Mouse (Mus musculus) lung, embryonic 16.5 days (tissue): Measurements from ENCODE around the gene Ddn. TPM values are rescaled to one million over a fixed set of nuclear protein-coding genes. Genes with fewer than 3 reads are reported as not detected.

ENCODE experiments used
- ATAC-seq: fragments of 200-750 bp; cut with Nextera tagmentation; 2 replicates; pipeline ENCODE4 v1.8.0; 2017; ENCODE audit warnings: low read depth, mild to moderate bottlenecking, moderate library complexity
- H3K27ac ChIP-seq: fragments of 300-500 bp; sonication (generic); 2 replicates; pipeline ENCODE4 v1.5.1; 2014; ENCODE audit warnings: mild to moderate bottlenecking, control low read depth, low read length
- H3K27me3 ChIP-seq: fragments of 300-500 bp; sonication (generic); 2 replicates; pipeline ENCODE4 v1.6.1; 2014; ENCODE audit warnings: low read depth, low read length, mixed read lengths; ENCODE audit not compliant: control insufficient read depth, insufficient read depth
- H3K36me3 ChIP-seq: fragments of 300-500 bp; sonication (generic); 2 replicates; pipeline ENCODE4 v1.6.1; 2014; ENCODE audit warnings: low read length; ENCODE audit not compliant: control insufficient read depth, insufficient read depth
- H3K4me1 ChIP-seq: fragments of 300-500 bp; sonication (generic); replicated peaks from 2 replicates; pipeline ENCODE4 v1.6.1; 2014; ENCODE audit warnings: low read length, mixed read lengths; ENCODE audit not compliant: control insufficient read depth, insufficient read depth
- H3K4me2 ChIP-seq: fragments of 300-500 bp; sonication (generic); 2 replicates; pipeline ENCODE4 v1.6.1; 2014; ENCODE audit warnings: low read depth, low read length, control low read depth
- H3K4me3 ChIP-seq: fragments of 300-500 bp; sonication (generic); 2 replicates; pipeline ENCODE4 v1.5.1; 2014; ENCODE audit warnings: mild to moderate bottlenecking, low read length, control low read depth
- H3K9ac ChIP-seq: fragments of 300-500 bp; sonication (generic); 2 replicates; pipeline ENCODE4 v1.6.1; 2014; ENCODE audit warnings: low read length, control low read depth
- H3K9me3 ChIP-seq: fragments of 300-500 bp; sonication (generic); 2 replicates; pipeline ENCODE4 v1.6.1; 2016; ENCODE audit warnings: low read length; ENCODE audit not compliant: control insufficient read depth
- WGBS: fragments of 180-500 bp; shearing (Covaris S2); extraction: QIAGEN DNeasy Blood & Tissue Kit; methylation state at CpG from one replicate; pipeline ENCODE4 v1.1.7; 2014; 5-methylcytosine and 5-hydroxymethylcytosine counted together
- polyA plus RNA-seq: library from polyadenylated mRNA; unstranded; fragments of >200 nt; fragmentation: Nextera tagmentation; extraction: Ambion mirVana; gene quantifications from 2 replicates; pipeline ENCODE4 v1.2.1, GENCODE M21; 2015

Gene Ddn
- polyA plus RNA-seq, 1 experiment from 2014 or later: not detected

DNA sequence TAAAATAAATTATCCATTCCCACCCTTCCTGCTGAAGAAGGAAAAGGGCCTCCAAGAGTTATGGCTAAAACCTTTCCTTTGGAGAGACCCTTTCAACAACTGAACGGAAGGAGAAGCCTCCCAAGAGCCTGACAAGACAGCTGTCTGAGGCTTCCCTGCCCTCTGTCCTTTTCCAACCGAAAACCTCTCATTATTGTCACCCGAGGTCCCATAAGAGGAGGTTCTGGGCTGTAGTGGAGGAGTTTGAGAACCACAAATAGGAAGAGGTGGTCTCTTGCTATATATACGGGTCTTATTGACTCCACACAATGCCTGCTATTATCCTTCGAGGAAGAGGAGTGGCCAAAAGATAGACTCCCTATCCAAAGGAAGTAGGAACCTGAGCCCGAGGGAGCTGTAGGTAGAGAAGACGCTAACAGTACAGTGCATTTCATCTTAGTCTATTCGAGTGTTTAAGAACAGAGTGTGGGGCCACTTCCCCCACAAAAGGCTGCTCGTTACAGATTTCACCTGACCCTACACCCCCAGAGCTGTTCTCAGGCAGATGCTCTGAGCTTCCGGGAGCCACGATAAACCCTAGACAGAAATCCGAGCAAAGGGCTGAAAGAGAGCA is 37.4 kb downstream of the Ddn start:
- H3K4me2 ChIP-seq: peak overlapping the region; percentile 75
- peaks cover 57% of the 10 kb centered on the region for H3K27me3 ChIP-seq
- H3K4me1 ChIP-seq: peaks cover 18% of the 10 kb centered on the region
- WGBS: 7% methylated on average over 12 of the region's 12 CpGs
- no peak for ATAC-seq
- H3K27ac ChIP-seq: no peak overlapping the region
- H3K36me3 ChIP-seq: no peaks in the 10 kb centered on the region
- no peaks in the 10 kb centered on the region for H3K9me3 ChIP-seq
- peak overlapping the region; percentile 46 for H3K4me3 ChIP-seq
- H3K9ac ChIP-seq: no peak overlapping the region; the same call in 1 of the 2 replicates

DNA sequence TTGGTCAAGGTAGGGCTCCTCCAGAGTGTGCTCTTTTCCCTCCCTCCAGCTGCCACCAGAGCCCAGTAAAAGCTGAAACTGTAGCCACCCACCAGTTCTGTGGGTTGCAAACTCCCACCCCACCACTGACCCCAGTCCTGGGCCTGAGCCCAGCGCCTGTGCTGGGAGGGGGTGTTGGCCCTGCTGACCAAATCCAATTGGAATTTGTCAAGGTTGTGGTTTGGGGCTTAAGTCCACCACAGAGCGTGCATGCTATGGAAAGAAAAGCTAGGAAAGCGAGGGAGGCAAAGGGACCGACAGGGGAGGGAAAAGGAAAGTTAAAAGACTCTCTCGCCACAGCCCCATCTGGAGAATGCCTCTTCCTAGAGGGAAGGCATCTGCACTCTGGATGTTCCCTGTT is 41.0 kb downstream of the Ddn start:
- Histone ChIP-seq H3K4me3 (no peak overlapping the region), H3K36me3 (no peaks in the 10 kb centered on the region), H3K9ac (no peak overlapping the region), H3K4me2 (no peak overlapping the region), H3K4me1 (peaks cover 15% of the 10 kb centered on the region), H3K27me3 (peaks cover 28% of the 10 kb centered on the region), H3K27ac (no peak overlapping the region), H3K9me3 (no peaks in the 10 kb centered on the region)
- WGBS: 28% methylated on average over 5 of the region's 5 CpGs
- no peak for ATAC-seq

DNA sequence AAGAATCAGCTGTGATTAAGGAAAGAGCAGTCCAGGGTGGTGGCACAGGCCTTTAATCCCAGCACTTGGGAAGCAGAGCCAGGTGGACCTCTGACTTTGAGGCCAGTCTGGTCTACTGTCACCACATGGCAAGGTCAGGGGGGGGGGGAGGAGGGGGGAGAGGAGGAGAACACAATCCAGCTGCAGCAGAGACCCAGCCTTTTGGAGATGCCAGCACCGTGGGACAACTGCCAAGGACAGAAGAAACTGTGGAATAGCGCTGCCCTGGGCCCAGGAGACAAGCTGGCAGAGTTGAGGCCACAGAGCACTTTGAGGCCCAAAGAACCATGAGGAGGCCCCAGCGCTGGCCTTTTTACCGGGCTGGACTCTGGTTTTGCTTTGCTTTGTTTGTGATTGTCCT is 43.4 kb downstream of the Ddn start:
- Histone ChIP-seq H3K36me3 (no peaks in the 10 kb centered on the region), H3K4me3 (no peak overlapping the region), H3K9ac (no peak overlapping the region), H3K4me2 (no peak overlapping the region), H3K4me1 (peaks cover 11% of the 10 kb centered on the region), H3K27ac (no peak overlapping the region), H3K9me3 (no peaks in the 10 kb centered on the region), H3K27me3 (peaks cover 9% of the 10 kb centered on the region)
- 61% methylated on average over 4 of the region's 4 CpGs for WGBS
- ATAC-seq: no peak

DNA sequence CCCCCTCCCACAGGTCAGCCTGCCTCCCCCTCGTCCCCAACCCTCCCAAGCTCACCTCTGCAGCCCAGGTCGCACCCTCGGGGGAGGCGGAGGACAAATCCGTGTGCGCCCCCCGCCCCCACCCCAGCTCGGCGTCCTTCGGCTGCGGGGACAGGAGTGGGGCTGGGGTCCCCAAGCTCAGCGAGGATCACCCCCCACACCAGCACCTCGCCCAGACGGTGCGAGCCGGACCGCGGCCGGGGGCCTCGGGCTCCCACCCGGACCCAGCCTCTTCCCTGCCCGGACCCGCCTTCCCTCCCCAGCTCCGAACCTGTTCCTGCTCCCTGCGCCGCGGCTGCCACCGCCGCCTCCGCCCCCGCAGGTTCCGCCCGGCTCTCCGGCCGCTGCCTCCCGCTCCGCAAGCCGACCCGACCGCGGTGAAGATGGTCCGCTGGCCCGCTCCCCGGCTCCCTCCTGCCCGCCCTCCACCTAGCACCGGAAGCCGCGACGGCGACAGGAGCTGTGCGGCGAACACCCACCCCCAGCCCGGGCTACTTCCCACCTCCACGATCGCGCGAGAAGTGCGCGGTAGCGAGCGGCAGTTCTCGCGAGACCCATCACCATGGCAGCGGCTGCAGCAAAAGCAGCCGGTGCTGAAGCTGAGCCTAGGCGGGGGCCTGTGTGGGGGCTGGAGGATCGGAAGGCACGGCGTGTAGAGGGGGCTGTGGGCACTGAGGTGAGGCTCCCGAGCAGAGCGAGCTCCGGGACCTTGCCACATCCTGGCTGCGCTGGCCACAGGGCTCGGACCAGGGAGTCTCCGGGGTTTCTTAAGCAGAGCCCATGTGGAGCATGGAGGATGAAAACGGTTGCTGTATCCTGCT is 46.4 kb downstream of the Ddn start, which contains the start of gene Arf3:
Arf3 (minus strand) TSS at position 545 of the 860 bp plus-strand sequence.
- Histone ChIP-seq H3K27ac (peak within 1 kb of the TSS; percentile 79), H3K4me3 (peak within 1 kb of the TSS; percentile 93), H3K27me3 (peaks cover 6% of the 10 kb centered on the region; the same call in 1 of the 2 replicates), H3K4me2 (peak within 1 kb of the TSS; percentile 93), H3K4me1 (peaks cover 11% of the 10 kb centered on the region), H3K36me3 (peaks cover 3% of the 10 kb centered on the region; the same call in 1 of the 2 replicates), H3K9ac (peak within 1 kb of the TSS; percentile 93), H3K9me3 (no peaks in the 10 kb centered on the region)
- WGBS: under 1% methylated on average over 66 of the region's 76 CpGs
- ATAC-seq: peak; percentile 97

DNA sequence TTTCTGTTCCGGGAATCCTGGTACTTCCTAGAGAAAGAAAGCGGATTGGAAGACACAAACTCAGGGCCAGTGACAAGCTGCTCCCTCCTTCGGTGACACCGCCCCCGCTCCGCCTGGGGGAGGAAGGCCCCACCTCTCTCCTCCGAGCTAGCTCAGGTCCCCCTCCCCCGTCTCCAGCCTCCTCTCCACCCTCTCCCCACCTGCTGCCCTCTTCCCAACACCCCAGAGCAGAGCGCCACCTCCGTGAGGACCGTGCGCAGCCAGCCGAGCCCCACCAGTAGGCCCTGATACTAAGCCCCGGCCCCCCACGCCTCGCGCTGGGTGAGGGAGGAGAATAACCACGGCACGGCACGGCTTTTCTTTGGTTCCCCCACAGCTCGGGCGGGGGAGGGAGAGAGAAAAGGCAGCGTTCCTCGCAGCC is 47.1 kb downstream of the Ddn start:
- peak overlapping the region; percentile 93 for H3K4me3 ChIP-seq
- peaks cover 3% of the 10 kb centered on the region; the same call in 1 of the 2 replicates for H3K36me3 ChIP-seq
- no peaks in the 10 kb centered on the region for H3K9me3 ChIP-seq
- H3K4me1 ChIP-seq: peaks cover 11% of the 10 kb centered on the region
- H3K9ac ChIP-seq: peak overlapping the region; percentile 93
- peaks cover 6% of the 10 kb centered on the region; the same call in 1 of the 2 replicates for H3K27me3 ChIP-seq
- under 1% methylated on average over 18 of the region's 24 CpGs for WGBS
- ATAC-seq: peak; percentile 83
- peak overlapping the region; percentile 79 for H3K27ac ChIP-seq
- peak overlapping the region; percentile 93 for H3K4me2 ChIP-seq

DNA sequence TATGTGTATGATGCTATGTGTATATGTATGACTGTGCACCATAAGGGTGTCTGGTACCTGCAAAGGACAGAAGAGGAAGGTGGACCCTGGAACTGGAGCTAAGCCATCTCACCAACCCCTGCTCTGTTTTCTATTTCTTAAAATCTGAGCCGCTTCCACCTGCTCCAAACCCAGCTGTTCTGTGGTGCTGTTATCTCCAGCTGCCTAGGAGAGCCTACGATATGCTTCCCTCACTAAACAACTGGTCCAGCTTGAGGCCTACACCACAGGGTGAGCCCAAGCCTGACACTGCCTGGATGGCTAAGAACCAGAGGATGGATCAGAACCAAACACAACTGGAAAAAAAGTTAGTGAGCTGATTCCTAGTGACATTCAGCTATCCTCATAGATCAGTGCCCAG is 55.2 kb downstream of the Ddn start:
- Histone ChIP-seq H3K4me3 (no peak overlapping the region), H3K27me3 (no peaks in the 10 kb centered on the region), H3K4me1 (no peaks in the 10 kb centered on the region), H3K36me3 (peaks cover 2% of the 10 kb centered on the region; the same call in 1 of the 2 replicates), H3K4me2 (no peak overlapping the region), H3K9ac (no peak overlapping the region), H3K27ac (no peak overlapping the region), H3K9me3 (no peaks in the 10 kb centered on the region)
- 83% methylated on average over 2 of the region's 2 CpGs for WGBS
- no peak for ATAC-seq

Other genes with a start within 250 kb of the Ddn start
- gene Ccnt1, start 238.6 kb downstream of the Ddn start, polyA plus RNA-seq: 51.6 and 64.2 TPM in 2 replicates
- not detected in 2 replicates for gene 4930415O20Rik, start 238.5 kb downstream of the Ddn start, polyA plus RNA-seq
- 21.5 and 21.7 TPM in 2 replicates for gene Adcy6, start 199.4 kb downstream of the Ddn start, polyA plus RNA-seq
- gene Cacnb3, start 178.7 kb downstream of the Ddn start, polyA plus RNA-seq: 21.9 and 22.7 TPM in 2 replicates
- 21.6 and 24.0 TPM in 2 replicates for gene Ddx23, start 146.6 kb downstream of the Ddn start, polyA plus RNA-seq
- gene Rnd1, start 132.0 kb downstream of the Ddn start, polyA plus RNA-seq: 0.68 and 0.92 TPM in 2 replicates
- 4.9 and 5.3 TPM in 2 replicates for gene Ccdc65, start 101.3 kb downstream of the Ddn start, polyA plus RNA-seq
- gene Fkbp11, start 81.3 kb downstream of the Ddn start, polyA plus RNA-seq: 32.5 and 33.5 TPM in 2 replicates
- gene Arf3, start 46.3 kb downstream of the Ddn start, polyA plus RNA-seq: 40.2 and 40.6 TPM in 2 replicates
- 0.13 and 0.23 TPM in 2 replicates for gene Wnt10b, start 31.3 kb downstream of the Ddn start, polyA plus RNA-seq
- gene Wnt1, start 19.6 kb downstream of the Ddn start, polyA plus RNA-seq: not detected in 2 replicates
- 106 TPM in 2 replicates for gene Prkag1, start 22.0 kb upstream of the Ddn start, polyA plus RNA-seq
- 11.9 and 12.7 TPM in 2 replicates for gene Kmt2d, start 61.7 kb upstream of the Ddn start, polyA plus RNA-seq
- gene Rhebl1, start 85.0 kb upstream of the Ddn start, polyA plus RNA-seq: 9.4 and 12.1 TPM in 2 replicates
- gene Dhh, start 89.0 kb upstream of the Ddn start, polyA plus RNA-seq: 1.4 and 2.4 TPM in 2 replicates
- 15.7 and 17.3 TPM in 2 replicates for gene Lmbr1l, start 108.7 kb upstream of the Ddn start, polyA plus RNA-seq
- 1,812 and 1,892 TPM in 2 replicates for gene Tuba1b, start 125.1 kb upstream of the Ddn start, polyA plus RNA-seq
- gene Gm49450, start 144.1 kb upstream of the Ddn start, polyA plus RNA-seq: not detected in 2 replicates
- 870 and 906 TPM in 2 replicates for gene Tuba1a, start 144.2 kb upstream of the Ddn start, polyA plus RNA-seq
- 226 and 230 TPM in 2 replicates for gene Tuba1c, start 220.4 kb upstream of the Ddn start, polyA plus RNA-seq
- 3.9 and 4.5 TPM in 2 replicates for gene Prph, start 245.7 kb upstream of the Ddn start, polyA plus RNA-seq